Mouse (Mus musculus) urinary bladder, postnatal 36 days (tissue): ENCODE data around the gene Hs6st3.
"Not testable (repeated sequence)": the region's sequence is repeated elsewhere in the genome, so short reads cannot be mapped to it uniquely, and the experiment has no call there.

ENCODE experiments used
- DNase-seq, 2 experiments: peaks; one replicate each; pipeline ENCODE4 v3.0.0; 2022; ENCODE audit warnings: low spot score in 2 of 2, mixed read lengths in 1 of 2

Gene Hs6st3

DNA sequence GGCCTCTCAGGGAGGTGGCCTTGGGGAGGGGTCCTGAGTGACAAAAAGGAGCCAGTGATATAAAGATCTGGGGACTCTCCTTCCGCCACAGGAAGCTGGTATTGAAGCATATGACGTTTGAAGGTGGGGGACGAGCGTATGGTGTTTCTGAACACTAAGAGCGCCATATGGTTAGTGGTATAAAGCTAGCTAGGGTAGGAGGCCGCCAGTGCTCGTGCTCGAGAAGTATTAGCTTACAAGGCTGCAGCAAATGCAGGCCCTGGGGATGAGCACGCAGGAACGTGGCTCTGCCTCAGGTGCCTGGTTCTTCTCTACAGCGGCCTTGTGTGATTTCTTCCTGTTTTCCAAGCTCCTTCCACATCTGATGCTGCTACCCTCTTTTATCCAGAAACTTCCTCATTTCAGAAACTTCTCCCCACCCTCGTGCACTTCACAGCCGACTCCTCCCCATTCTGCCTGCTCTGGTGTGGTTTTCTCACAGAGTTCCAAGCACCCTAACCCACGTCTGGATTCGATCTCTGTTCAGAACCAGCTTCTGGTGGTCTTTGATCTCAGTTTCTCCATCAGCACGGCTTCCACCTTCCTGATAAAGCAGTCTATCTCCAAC, 110.0 kb downstream of the Hs6st3 start:
- no peak for DNase-seq

GRCm38 (mm10) chr14:119250353-119250752, 112.2 kb downstream of the Hs6st3 start:
- DNase-seq = no peak

DNA sequence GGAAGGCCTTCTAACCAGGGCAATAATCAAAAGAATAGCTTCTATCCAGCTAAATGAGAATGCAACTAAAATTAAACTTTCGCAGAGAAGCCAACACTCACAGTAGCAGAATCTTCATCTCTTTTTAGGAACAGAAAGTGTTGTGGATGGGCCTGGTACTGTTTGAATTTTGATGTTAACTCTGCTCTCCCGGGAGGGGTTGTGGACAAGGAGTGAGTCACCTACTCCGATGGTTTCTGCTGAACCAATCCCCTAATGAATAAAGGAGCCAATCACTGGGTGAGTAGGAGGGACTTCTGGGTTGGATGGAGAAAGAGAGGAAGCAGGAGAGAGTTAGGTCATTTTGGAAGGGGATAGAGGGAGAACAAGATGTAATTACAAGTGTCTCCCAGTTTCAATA, 117.3 kb downstream of the Hs6st3 start:
- no peak for DNase-seq

DNA sequence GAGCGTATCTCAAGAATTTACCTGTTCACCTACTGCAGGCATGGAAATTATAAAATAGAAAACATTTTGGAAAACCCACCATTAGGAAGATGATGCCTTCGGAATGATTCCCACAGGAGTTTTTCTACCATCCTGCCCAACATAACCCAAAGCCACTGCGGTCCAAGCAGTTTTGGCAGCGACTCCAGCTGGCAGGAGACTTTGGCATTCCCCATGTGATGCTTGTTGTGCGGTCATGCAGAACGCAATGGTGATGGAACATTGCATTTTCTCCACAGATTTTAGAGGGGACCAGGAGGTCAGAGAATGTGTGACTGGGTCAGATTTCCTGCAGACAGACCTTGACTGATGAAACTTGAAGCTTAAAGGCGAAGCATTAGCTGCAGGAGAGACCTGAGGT, 118.9 kb downstream of the Hs6st3 start:
- DNase-seq = no peak

- no peak for DNase-seq
Measured at GRCm38 (mm10) chr14:119260176-119260962, 122.2 kb downstream of the Hs6st3 start.

DNA sequence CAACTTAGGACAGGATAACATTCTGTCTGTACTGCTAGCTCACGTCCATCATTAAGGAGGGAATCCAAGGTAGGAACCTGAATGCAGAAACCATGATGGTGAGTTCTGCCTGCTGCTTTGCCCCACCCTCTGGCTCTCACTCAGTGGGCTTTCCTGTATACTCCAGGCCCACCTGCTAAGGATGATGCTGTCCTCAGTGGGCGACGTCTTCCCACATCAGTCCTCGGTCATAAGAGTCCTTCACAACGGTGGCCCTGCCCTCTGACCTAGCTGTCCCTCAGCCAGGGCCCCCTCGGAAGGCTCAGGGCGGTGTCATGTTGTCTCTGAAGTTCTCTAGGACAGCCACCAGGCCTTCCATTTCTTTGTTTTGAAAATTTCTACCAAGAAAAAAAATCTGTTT, 128.2 kb downstream of the Hs6st3 start:
- DNase-seq = no peak

DNA sequence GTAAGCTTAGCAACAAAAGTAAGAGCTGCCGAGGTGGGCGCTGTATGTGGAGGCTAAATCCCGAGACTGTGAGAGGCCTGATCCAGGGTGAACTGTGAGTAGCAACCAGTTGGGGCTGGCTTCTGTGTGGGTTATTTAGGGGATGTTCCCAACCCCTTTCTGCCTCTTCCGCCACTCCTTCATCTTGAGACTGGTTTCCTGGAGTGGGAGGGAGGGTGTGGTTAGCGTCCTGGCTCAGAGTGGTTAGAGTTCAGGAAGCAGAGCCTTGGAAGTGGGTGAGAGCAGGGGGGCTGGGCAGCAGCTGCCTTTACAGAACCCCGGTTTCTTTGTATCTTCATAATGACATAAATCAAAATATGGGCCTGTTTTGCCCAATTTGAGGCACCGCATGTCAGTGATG, 134.9 kb downstream of the Hs6st3 start:
- DNase-seq = no peak

DNA sequence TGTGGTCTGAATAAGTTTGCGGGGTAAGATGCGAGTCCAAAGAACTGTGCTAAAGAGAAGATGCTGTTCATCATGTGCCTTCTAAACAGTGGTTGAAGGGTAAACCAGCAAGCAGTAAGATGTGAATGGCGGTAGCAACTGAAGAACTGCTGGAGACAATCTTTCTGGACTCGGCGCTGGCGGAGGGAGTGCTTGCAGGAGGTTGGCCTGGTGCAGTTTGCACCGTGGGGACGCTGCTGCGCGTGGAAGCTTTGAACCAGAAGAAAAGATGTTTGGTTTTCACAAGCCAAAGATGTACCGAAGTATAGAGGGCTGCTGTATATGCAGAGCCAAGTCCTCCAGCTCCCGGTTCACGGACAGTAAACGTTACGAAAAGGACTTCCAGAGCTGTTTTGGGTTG, 140.0 kb downstream of the Hs6st3 start:
- DNase-seq = not testable (repeated sequence)

DNA sequence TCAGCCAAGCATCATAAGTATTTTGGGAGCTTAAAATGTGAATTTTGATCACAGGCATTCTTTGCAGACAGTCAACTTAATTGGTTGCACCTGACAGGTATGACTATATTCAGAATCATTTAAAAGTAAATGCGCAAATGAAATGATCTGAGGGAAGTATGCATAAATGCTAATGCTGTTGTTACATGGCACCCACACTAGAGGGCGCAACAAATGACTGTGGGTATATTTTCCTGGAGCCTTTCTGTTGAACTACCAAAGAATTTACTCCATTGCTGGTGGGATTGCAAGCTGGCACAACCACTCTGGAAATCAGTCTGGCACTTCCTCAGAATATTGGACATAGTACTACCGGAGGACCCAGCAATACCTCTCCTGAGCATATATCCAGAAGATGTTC, 145.8 kb downstream of the Hs6st3 start:
- DNase-seq = no peak

DNA sequence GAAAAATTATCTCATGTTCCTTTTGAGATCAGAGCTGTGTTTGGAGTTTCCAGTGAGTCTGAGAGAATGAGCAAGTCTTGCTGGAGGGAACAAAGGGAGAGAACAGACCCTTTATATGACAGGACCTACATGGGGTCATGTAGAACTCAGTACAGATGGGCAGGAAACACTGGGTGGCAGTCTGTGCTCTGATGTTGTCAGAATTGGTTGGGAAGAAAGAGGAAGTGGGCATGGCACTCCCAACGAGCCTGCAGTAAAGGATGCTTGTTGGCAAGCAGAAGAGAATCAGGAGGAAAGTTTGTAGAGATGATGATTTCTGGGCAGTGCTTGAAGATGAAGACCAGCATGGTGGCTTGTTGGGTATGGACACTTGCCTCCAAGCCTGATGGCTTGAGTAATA, 151.5 kb downstream of the Hs6st3 start:
- no peak for DNase-seq

- DNase-seq = no peak
Measured at GRCm38 (mm10) chr14:119294071-119294470, 155.9 kb downstream of the Hs6st3 start.

DNA sequence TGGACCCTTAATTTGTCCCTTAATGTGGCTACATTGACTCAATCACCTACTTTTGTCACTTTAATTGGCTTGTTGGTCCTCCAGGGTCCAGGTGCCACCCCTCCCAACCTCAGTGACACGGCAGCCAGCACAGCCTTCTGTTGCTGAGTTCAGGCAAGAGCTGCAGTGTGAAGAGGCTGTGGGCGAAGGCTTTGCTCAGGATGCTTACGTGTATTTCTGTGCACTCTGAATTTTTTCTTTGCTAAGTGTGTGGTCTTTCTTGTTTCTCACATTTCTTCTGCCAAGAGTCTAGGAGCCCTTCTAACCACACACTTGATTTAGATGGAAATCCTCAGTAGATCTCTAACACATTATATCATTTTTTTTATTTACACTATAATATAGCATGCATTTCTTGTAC, 168.3 kb downstream of the Hs6st3 start:
- no peak for DNase-seq

DNA sequence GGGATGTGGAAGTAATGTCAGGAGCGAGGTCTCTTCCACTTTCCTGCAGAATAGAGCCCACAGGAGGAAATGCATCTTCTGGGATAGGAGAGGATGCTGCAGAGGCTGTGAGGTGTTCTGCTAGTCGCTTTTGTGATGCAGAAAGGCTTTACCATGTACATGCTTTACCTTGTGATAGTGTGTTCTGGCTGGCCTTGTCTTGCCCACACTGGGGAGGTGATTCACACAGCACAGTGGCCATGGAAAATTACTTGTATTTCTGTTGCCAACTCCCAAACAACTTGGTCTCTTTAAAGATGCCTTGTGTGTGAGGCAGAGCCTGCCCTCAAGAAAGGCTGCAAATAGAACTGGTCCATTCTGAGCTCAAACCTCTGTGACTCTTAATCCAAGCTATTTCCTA, 180.2 kb downstream of the Hs6st3 start:
- DNase-seq = no peak

DNA sequence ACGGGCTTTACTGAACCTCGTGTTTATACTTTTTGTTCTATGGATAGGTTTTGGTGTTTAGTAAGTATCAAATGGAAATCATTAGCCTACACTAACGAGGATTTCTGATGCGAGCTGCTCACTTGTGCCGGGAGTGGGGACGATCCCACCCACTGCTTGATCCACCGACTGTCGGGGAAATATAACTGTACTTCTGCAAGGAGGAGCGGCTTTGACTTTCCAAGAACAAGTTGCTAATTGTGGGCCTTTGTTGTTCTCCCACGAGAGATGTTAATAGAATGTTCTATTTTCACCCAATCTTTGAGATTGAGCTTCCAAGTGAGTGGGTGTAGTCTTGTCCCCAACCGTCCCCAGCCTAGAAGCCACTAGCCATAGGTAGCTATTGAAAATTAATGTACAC, 209.1 kb downstream of the Hs6st3 start:
- DNase-seq = no peak

GRCm38 (mm10) chr14:119361414-119361813, 223.3 kb downstream of the Hs6st3 start:
- DNase-seq = no peak

DNA sequence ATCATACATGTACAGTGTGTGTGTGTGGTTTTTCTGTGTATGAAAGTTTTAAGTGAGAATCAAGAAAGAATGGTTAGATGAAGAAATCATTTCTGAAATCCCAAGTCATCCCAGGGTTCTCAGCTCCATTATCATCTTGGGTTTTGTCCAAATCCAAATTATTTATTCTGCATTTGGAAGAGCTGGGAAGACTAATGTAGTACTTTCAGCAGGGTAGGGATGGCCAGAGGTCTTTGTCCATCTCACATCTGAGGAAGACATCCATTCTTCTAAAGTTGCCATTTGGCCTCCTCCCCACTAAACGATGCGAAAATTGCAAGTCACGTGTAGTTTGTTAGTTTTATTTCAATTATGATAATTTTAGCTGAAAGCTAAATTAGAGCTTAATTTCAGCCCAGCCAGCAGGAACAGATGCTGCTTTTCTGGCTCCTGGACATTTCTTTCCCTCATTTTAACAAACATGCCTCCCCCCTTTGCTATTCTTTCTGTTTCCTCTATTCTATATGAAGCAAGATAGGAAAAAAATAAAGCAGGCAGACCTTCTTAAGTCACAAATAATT, 229.8 kb downstream of the Hs6st3 start:
- DNase-seq = no peak

GRCm38 (mm10) chr14:119369274-119369673, 231.1 kb downstream of the Hs6st3 start:
- DNase-seq = no peak

DNA sequence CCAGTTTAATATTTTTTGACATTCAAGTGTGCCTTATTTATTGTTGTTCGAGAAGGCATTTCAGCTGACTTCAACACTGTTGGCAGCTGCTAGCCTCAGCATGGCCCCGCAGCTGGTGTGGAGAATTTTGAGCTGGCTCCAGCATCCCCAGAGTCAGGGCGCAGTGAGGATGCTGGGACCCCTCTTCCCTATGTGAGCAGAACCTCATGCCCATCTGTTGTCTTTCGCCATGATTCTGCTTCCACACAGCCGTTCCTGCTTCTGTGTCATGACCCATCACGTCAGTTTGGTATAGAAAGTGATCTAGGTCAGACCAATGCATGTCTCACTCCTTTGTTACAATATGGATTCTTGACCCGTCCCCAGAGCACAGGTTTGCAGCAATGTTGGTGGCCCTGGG, 231.9 kb downstream of the Hs6st3 start:
- DNase-seq = no peak

GRCm38 (mm10) chr14:119379303-119379702, 241.2 kb downstream of the Hs6st3 start:
- DNase-seq = no peak

- DNase-seq = no peak
Measured at GRCm38 (mm10) chr14:119401618-119402017, 263.5 kb downstream of the Hs6st3 start.

GRCm38 (mm10) chr14:119409334-119410050, 271.4 kb downstream of the Hs6st3 start:
- no peak for DNase-seq

DNA sequence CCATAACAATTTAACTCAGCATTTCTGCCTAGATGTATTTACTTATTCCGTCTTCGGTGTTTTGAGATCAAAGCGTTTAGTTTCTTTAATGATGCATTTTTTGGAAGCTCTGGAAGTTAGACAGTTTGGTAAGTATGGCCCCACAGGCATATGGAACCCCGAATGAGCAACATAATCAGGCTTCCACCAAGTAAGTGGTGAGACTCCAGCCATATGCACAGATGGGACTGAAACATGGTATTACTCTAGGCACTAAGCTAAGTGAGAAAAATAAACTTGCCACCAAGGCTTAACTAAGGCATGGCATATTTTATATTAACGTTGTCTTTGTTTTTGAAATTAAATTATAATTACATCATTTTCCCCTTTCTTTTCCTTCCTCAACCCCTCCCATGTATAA, 284.8 kb downstream of the Hs6st3 start:
- no peak for DNase-seq

DNA sequence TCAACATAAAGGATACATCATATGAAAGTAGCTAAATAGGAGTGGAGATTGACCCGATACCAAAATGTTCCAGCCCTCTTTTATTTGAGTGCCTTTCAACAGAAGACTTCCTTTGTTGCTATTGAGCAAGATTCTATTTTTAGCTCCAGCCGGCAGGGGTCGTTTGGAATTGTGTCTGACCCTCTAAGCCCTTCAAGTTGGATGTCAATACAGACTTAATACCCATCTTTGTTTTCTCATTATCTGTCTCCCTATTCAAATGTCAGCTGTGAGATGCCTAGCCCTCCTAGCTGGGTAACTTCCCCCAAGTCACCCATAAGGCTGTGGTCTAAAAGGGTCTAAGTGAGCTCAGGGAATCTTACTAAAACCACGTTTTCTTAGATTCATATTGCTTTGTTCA, 312.3 kb downstream of the Hs6st3 start:
- DNase-seq = no peak
